Mouse (Mus musculus): ENCODE data around the gene Zcrb1.

DNA sequence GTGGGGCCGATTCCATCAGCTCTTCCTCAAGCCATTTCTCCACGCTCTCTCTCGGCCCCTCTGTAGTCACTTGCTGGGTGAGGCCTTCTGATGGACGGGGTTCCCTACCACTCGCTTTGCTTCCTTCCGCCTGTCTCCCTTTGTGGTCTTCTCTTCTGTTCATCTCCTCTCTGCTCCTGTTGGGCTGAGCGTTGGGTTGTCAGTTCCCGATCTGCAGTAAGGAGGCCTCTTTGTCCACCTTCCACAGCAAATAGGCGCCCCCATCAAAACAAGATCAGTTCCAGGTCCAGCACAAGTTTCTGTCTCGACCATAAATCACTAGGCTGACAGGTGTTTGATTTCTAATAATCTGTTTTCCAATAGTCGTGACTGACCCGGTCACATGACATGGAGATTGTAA is 37.9 kb upstream of the Zcrb1 start:
- TF ChIP-seq CTCF (IDR thresholded peaks at IDR 0.05) (no peak), EP300 (IDR thresholded peaks at IDR 0.05) (no peak)
